Mouse (Mus musculus) MEL (cell line): Measurements from ENCODE around the gene Lmx1b. TPM values are rescaled to one million over a fixed set of nuclear protein-coding genes. Genes with fewer than 3 reads are reported as not detected.

Source experiments
- DNase-seq: peaks from one replicate; pipeline ENCODE4 v3.0.0; 2011; ENCODE audit warnings: low read depth, low spot score
- H3K27ac ChIP-seq: 2 replicates; pipeline ENCODE4 v1.5.1; 2012; ENCODE audit warnings: low read depth, mild to moderate bottlenecking, control low read depth, low read length, moderate library complexity; ENCODE audit not compliant: control insufficient read depth
- H3K27me3 ChIP-seq, 2 experiments: fragments of 150-350 bp in 1 of 2; sonication (generic) in 1 of 2; 2 replicates each; pipeline ENCODE4 v1.6.1; 2012; ENCODE audit warnings: low read length in 2 of 2, mild to moderate bottlenecking in 2 of 2, improper control_type of control experiment in 1 of 2, moderate library complexity in 1 of 2; ENCODE audit not compliant: insufficient read depth in 2 of 2, control insufficient read depth in 1 of 2
- H3K36me3 ChIP-seq, 2 experiments: 2 replicates each; pipeline ENCODE4 v1.6.1; 2012 to 2014; ENCODE audit warnings: low read length in 2 of 2, improper control_type of control experiment in 1 of 2, inconsistent platforms in 1 of 2, mild to moderate bottlenecking in 1 of 2; ENCODE audit not compliant: insufficient read depth in 2 of 2, control insufficient read depth in 1 of 2
- H3K4me1 ChIP-seq, 2 experiments: fragments of 150-350 bp in 1 of 2; sonication (generic) in 1 of 2; 2 replicates each; pipeline ENCODE4 v1.6.1; 2012; ENCODE audit warnings: low read length in 2 of 2, improper control_type of control experiment in 1 of 2, mild to moderate bottlenecking in 1 of 2; ENCODE audit not compliant: insufficient read depth in 2 of 2, control insufficient read depth in 1 of 2
- H3K4me3 ChIP-seq, 2 experiments: fragments of 150-350 bp in 1 of 2; sonication (generic) in 1 of 2; 2 replicates each; pipeline ENCODE4 v1.5.1; 2012; ENCODE audit warnings: low read depth in 2 of 2, low read length in 2 of 2, mild to moderate bottlenecking in 2 of 2, moderate library complexity in 2 of 2, control low read depth in 1 of 2, improper control_type of control experiment in 1 of 2; ENCODE audit not compliant: control insufficient read depth in 1 of 2, insufficient read depth in 1 of 2
- H3K79me2 ChIP-seq: 2 replicates; pipeline ENCODE4 v1.6.1; 2012; ENCODE audit warnings: mild to moderate bottlenecking, low read length, moderate library complexity; ENCODE audit not compliant: control insufficient read depth, poor library complexity, insufficient read depth
- H3K9ac ChIP-seq: 2 replicates; pipeline ENCODE4 v1.6.1; 2012; ENCODE audit warnings: low read depth, mild to moderate bottlenecking, control low read depth, low read length, moderate library complexity; ENCODE audit not compliant: control insufficient read depth, poor library complexity, severe bottlenecking
- H3K9me3 ChIP-seq: fragments of 150-350 bp; sonication (generic); replicated peaks from 2 replicates; pipeline ENCODE4 v1.6.1; 2012; ENCODE audit warnings: mild to moderate bottlenecking, low read length, improper control_type of control experiment, moderate library complexity; ENCODE audit not compliant: insufficient read depth
- CHD1 ChIP-seq: IDR thresholded peaks from 2 replicates; pipeline ENCODE4 v1.6.1; 2012; ENCODE audit warnings: low read depth, mild to moderate bottlenecking, inconsistent platforms, low read length, improper control_type of control experiment
- CHD2 ChIP-seq: IDR thresholded peaks from 2 replicates; pipeline ENCODE4 v1.6.1; 2011; ENCODE audit warnings: low read length, improper control_type of control experiment
- CTCF ChIP-seq, 3 experiments: IDR thresholded peaks in 2 of 3; conservative IDR thresholded peaks in 1 of 3; 2 replicates each; pipeline ENCODE4 v1.5.1; 2011 to 2012; ENCODE audit warnings: low read length in 3 of 3, low read depth in 2 of 3, mild to moderate bottlenecking in 2 of 3, improper control_type of control experiment in 1 of 3, inconsistent platforms in 1 of 3, mixed read lengths in 1 of 3, moderate library complexity in 1 of 3; ENCODE audit not compliant: control insufficient read depth in 1 of 3, insufficient read depth in 1 of 3, poor library complexity in 1 of 3, severe bottlenecking in 1 of 3
- ELF1 ChIP-seq: IDR thresholded peaks from 2 replicates; pipeline ENCODE4 v1.6.1; 2014; ENCODE audit warnings: low read depth, mild to moderate bottlenecking, inconsistent platforms, low read length, improper control_type of control experiment, moderate library complexity
- EP300 ChIP-seq, 2 experiments: IDR thresholded peaks; 2 replicates each; pipeline ENCODE4 v1.6.1; 2011; ENCODE audit warnings: improper control_type of control experiment in 2 of 2, low read length in 2 of 2, low read depth in 1 of 2, mild to moderate bottlenecking in 1 of 2
- HCFC1 ChIP-seq: IDR thresholded peaks from 2 replicates; pipeline ENCODE4 v1.6.1; 2012; ENCODE audit warnings: low read depth, mild to moderate bottlenecking, inconsistent platforms, low read length, improper control_type of control experiment, moderate library complexity
- JUND ChIP-seq: IDR thresholded peaks from 2 replicates; pipeline ENCODE4 v1.6.1; 2011; ENCODE audit warnings: low read depth, mild to moderate bottlenecking, improper control_type of control experiment, low read length
- KAT2A ChIP-seq: conservative IDR thresholded peaks from 2 replicates; pipeline ENCODE4 v1.6.1; 2012; ENCODE audit warnings: low read depth, low read length, improper control_type of control experiment, inconsistent platforms
- MAX ChIP-seq: IDR thresholded peaks from 2 replicates; pipeline ENCODE4 v1.6.1; 2011; ENCODE audit warnings: low read length, improper control_type of control experiment
- MAZ ChIP-seq: IDR thresholded peaks from 2 replicates; pipeline ENCODE4 v1.6.1; 2012; ENCODE audit warnings: low read depth, mild to moderate bottlenecking, inconsistent platforms, low read length, improper control_type of control experiment
- MEF2A ChIP-seq: IDR thresholded peaks from 2 replicates; pipeline ENCODE4 v1.6.1; 2014; ENCODE audit warnings: low read depth, mild to moderate bottlenecking, inconsistent platforms, low read length, improper control_type of control experiment; ENCODE audit not compliant: poor library complexity, insufficient replicate concordance, severe bottlenecking; ENCODE audit errors: extremely low read depth
- MYB ChIP-seq: IDR thresholded peaks from 2 replicates; pipeline ENCODE4 v1.6.1; 2011; ENCODE audit warnings: mild to moderate bottlenecking, low read depth, low read length, improper control_type of control experiment
- NELFE ChIP-seq: IDR thresholded peaks from 2 replicates; pipeline ENCODE4 v1.6.1; 2011; ENCODE audit warnings: low read depth, low read length, improper control_type of control experiment
- POLR2A ChIP-seq, 2 experiments: IDR thresholded peaks; 2 replicates each; pipeline ENCODE4 v1.6.1; 2011 to 2012; ENCODE audit warnings: low read length in 2 of 2, mild to moderate bottlenecking in 2 of 2, control low read depth in 1 of 2, improper control_type of control experiment in 1 of 2, low read depth in 1 of 2, moderate library complexity in 1 of 2; ENCODE audit not compliant: control insufficient read depth in 1 of 2, insufficient read depth in 1 of 2, poor library complexity in 1 of 2
- POLR2AphosphoS2 ChIP-seq: IDR thresholded peaks from 2 replicates; pipeline ENCODE4 v1.6.1; 2011; ENCODE audit warnings: low read length, improper control_type of control experiment
- RAD21 ChIP-seq: IDR thresholded peaks from 2 replicates; pipeline ENCODE4 v1.6.1; 2011; ENCODE audit warnings: mild to moderate bottlenecking, low read depth, low read length, improper control_type of control experiment
- RCOR1 ChIP-seq: IDR thresholded peaks from 2 replicates; pipeline ENCODE4 v1.6.1; 2012; ENCODE audit warnings: low read depth, mild to moderate bottlenecking, inconsistent platforms, low read length, improper control_type of control experiment
- SMC3 ChIP-seq: IDR thresholded peaks from 2 replicates; pipeline ENCODE4 v1.6.1; 2011; ENCODE audit warnings: low read depth, low read length, improper control_type of control experiment
- TAL1 ChIP-seq: IDR thresholded peaks from 2 replicates; pipeline ENCODE4 v1.6.1; 2012; ENCODE audit warnings: mild to moderate bottlenecking, inconsistent platforms, low read length, moderate library complexity, mixed read lengths
- TCF12 ChIP-seq: IDR thresholded peaks from 2 replicates; pipeline ENCODE4 v1.6.1; 2014; ENCODE audit warnings: low read depth, mild to moderate bottlenecking, inconsistent platforms, low read length, improper control_type of control experiment, moderate library complexity
- UBTF ChIP-seq: IDR thresholded peaks from 2 replicates; pipeline ENCODE4 v1.6.1; 2012; ENCODE audit warnings: low read depth, mild to moderate bottlenecking, inconsistent platforms, low read length, improper control_type of control experiment, moderate library complexity, borderline replicate concordance; ENCODE audit not compliant: insufficient read depth
- USF1 ChIP-seq: IDR thresholded peaks from 2 replicates; pipeline ENCODE4 v1.6.1; 2014; ENCODE audit warnings: low read depth, mild to moderate bottlenecking, inconsistent platforms, low read length, improper control_type of control experiment, moderate library complexity
- USF2 ChIP-seq, 2 experiments: IDR thresholded peaks; 2 replicates each; pipeline ENCODE4 v1.6.1; 2011 to 2012; ENCODE audit warnings: improper control_type of control experiment in 2 of 2, low read length in 2 of 2, borderline replicate concordance in 1 of 2, inconsistent platforms in 1 of 2, low read depth in 1 of 2, mild to moderate bottlenecking in 1 of 2; ENCODE audit not compliant: insufficient read depth in 1 of 2
- ZC3H11A ChIP-seq: IDR thresholded peaks from 2 replicates; pipeline ENCODE4 v1.6.1; 2012; ENCODE audit warnings: low read depth, mild to moderate bottlenecking, inconsistent platforms, low read length, improper control_type of control experiment
- ZNF384 ChIP-seq: IDR thresholded peaks from 2 replicates; pipeline ENCODE4 v1.6.1; 2012; ENCODE audit warnings: low read depth, mild to moderate bottlenecking, inconsistent platforms, low read length, improper control_type of control experiment
- polyA plus RNA-seq, 2 experiments: library from polyadenylated mRNA; stranded (reverse) in 1 of 2; unstranded in 1 of 2; fragments of >175 nt in 1 of 2; fragments of >200 nt in 1 of 2; gene quantifications; 2 replicates each; pipeline versions ENCODE4 v1.2.1 to v1.2.4; 2012; ENCODE audit warnings: low replicate concordance in 2 of 2, low read depth in 1 of 2; ENCODE audit not compliant: insufficient read length in 2 of 2, insufficient read depth in 1 of 2, missing spikeins in 1 of 2
- total RNA-seq: library from RNA; depleted of rRNA; stranded (reverse); fragments of 300-350 nt; gene quantifications from 2 replicates; pipeline ENCODE4 v1.2.3, GENCODE M21; 2012

The Lmx1b gene
- total and polyA plus RNA-seq, 3 experiments = not detected

- Histone ChIP-seq H3K79me2 (no peaks in the 10 kb centered on the region), H3K36me3 (no peaks in the 10 kb centered on the region), H3K9me3 (no peaks in the 10 kb centered on the region), H3K9ac (no peak overlapping the region)
- TF ChIP-seq USF1 = no peak
- no peak for TF ChIP-seq JUND
- no peak for TF ChIP-seq POLR2A (IDR thresholded peaks at IDR 0.05; ENCODE audit: control insufficient read depth in 1 of 2, insufficient read depth in 1 of 2, low read depth in 1 of 2, low read length in 2 of 2, poor library complexity in 1 of 2)
- no peak for TF ChIP-seq CHD2
- TF ChIP-seq, all 39 proteins: peak for 0
- Histone ChIP-seq H3K4me3 (no peak overlapping the region), H3K27me3 (no peaks in the 10 kb centered on the region), H3K4me1 (no peaks in the 10 kb centered on the region), H3K27ac (no peak overlapping the region)
- no peak for DNase-seq
Measured at GRCm38 (mm10) chr2:33559334-33559733, 81.0 kb downstream of the Lmx1b start.

DNA sequence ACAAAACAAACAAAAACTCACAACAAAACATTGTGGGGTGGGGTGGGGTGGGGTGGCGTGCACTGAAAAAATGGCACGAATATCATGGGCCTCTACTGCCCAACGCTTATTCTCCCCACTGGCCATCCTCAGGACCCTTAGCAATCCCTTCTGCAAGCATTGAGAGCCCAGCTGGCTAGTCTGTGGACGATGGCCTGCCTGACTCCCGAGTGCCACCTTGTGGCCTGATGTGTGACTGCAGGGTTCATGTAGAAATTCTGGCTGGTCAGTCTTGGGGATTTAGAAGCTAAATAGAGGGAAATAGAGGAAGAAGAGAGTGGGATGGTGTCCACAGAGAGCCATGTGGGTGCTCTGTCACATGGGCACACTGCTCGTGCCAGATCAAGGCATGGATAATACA is 82.1 kb downstream of the Lmx1b start:
- H3K4me1 ChIP-seq = no peaks in the 10 kb centered on the region
- H3K9me3 ChIP-seq = no peaks in the 10 kb centered on the region
- H3K4me3 ChIP-seq = no peak overlapping the region
- no peak overlapping the region for H3K27ac ChIP-seq
- DNase-seq = peak; percentile 59
- no peaks in the 10 kb centered on the region; a peak in 1 of 4 replicates for H3K27me3 ChIP-seq
- no peaks in the 10 kb centered on the region for H3K36me3 ChIP-seq
- no peaks in the 10 kb centered on the region for H3K79me2 ChIP-seq
- TF ChIP-seq CTCF (IDR thresholded peaks at IDR 0.05 in 2 of 3, conservative IDR thresholded peaks at IDR 0.05 in 1 of 3; ENCODE audit: control insufficient read depth in 1 of 3, insufficient read depth in 1 of 3, low read depth in 2 of 3, low read length in 3 of 3, poor library complexity in 1 of 3, severe bottlenecking in 1 of 3) (peak; percentile 95 to 97 (median 96)), RAD21 (peak; percentile 71), ZC3H11A (peak; percentile 58), TAL1 (no peak), RCOR1 (no peak), SMC3 (peak; percentile 91), TCF12 (no peak), NELFE (no peak)
- no peak overlapping the region for H3K9ac ChIP-seq

GRCm38 (mm10) chr2:33555573-33555972 is 84.7 kb downstream of the Lmx1b start:
- Histone ChIP-seq H3K79me2 (no peaks in the 10 kb centered on the region), H3K27me3 (no peaks in the 10 kb centered on the region; a peak in 1 of 4 replicates), H3K4me1 (no peaks in the 10 kb centered on the region), H3K4me3 (no peak overlapping the region), H3K36me3 (no peaks in the 10 kb centered on the region), H3K9ac (no peak overlapping the region), H3K27ac (no peak overlapping the region), H3K9me3 (no peaks in the 10 kb centered on the region)
- no peak for DNase-seq
- TF ChIP-seq MAZ (no peak), KAT2A (no peak), ELF1 (no peak), UBTF (no peak), JUND (no peak), USF1 (no peak), CTCF (IDR thresholded peaks at IDR 0.05 in 2 of 3, conservative IDR thresholded peaks at IDR 0.05 in 1 of 3; ENCODE audit: control insufficient read depth in 1 of 3, insufficient read depth in 1 of 3, low read depth in 2 of 3, low read length in 3 of 3, poor library complexity in 1 of 3, severe bottlenecking in 1 of 3) (no peak), MAX (no peak), SMC3 (no peak), USF2 (IDR thresholded peaks at IDR 0.05; ENCODE audit: borderline replicate concordance in 1 of 2, insufficient read depth in 1 of 2, low read depth in 1 of 2, low read length in 2 of 2) (no peak), ZC3H11A (no peak), RAD21 (no peak), ZNF384 (no peak), EP300 (IDR thresholded peaks at IDR 0.05; ENCODE audit: low read depth in 1 of 2, low read length in 2 of 2) (no peak), MEF2A (no peak), MYB (no peak), HCFC1 (no peak), RCOR1 (no peak), CHD1 (no peak), POLR2AphosphoS2 (no peak)
